Mouse (Mus musculus): ENCODE data around the gene Oaz2.
"Not testable (repeated sequence)": the region's sequence is repeated elsewhere in the genome, so short reads cannot be mapped to it uniquely, and the experiment has no call there.

The Oaz2 gene

DNA sequence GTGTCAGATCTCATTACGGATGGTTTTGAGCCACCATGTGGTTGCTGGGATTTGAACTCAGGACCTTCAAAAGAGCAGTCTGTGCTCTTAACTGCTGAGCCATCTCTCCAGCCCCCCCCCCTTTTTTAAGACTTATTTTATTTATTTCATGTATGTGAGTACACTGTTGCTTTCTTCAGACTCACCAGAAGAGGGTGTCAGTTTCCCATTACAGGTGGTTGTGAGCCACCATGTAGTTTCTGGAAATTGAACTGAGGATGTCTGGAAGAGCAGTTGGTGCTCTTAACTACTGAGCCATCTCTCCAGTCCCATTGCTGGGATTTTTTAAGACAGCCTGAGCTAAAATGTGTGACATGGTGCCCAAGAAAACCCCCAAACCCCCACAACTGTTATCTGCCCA, 15.8 kb upstream of the Oaz2 start:
- in situ Hi-C loops (cut with MboI, MseI), result not testable (repeated sequence)

GRCm38 (mm10) chr9:65653741-65654140, 14.1 kb upstream of the Oaz2 start:
- in situ Hi-C loops (cut with MboI, MseI), result no loop called here

GRCm38 (mm10) chr9:65654700-65655237, 13.0 kb upstream of the Oaz2 start:
- in situ Hi-C loops (cut with MboI, MseI), result no loop called here

- in situ Hi-C loops (cut with MboI, MseI), result no loop called here
Measured at GRCm38 (mm10) chr9:65655540-65655939, 12.3 kb upstream of the Oaz2 start.

GRCm38 (mm10) chr9:65657218-65657617, 10.6 kb upstream of the Oaz2 start:
- in situ Hi-C loops (cut with MboI, MseI), result no loop called here

GRCm38 (mm10) chr9:65661029-65661428, 6.8 kb upstream of the Oaz2 start:
- in situ Hi-C loops (cut with MboI, MseI), result loop anchor here (5.0 kb wide), 2 partner anchors 54 to 59 kb away; no protein-coding TSS in a partner anchor

- in situ Hi-C loops (cut with MboI, MseI), result loop anchor here (5.0 kb wide), 2 partner anchors 54 to 59 kb away; no protein-coding TSS in a partner anchor
Measured at GRCm38 (mm10) chr9:65661493-65661892, 6.3 kb upstream of the Oaz2 start.

- in situ Hi-C loops (cut with MboI, MseI), result loop anchor here (5.0 kb wide), 2 partner anchors 57 to 62 kb away; no protein-coding TSS in a partner anchor
Measured at GRCm38 (mm10) chr9:65664163-65664562, 3.6 kb upstream of the Oaz2 start.

DNA sequence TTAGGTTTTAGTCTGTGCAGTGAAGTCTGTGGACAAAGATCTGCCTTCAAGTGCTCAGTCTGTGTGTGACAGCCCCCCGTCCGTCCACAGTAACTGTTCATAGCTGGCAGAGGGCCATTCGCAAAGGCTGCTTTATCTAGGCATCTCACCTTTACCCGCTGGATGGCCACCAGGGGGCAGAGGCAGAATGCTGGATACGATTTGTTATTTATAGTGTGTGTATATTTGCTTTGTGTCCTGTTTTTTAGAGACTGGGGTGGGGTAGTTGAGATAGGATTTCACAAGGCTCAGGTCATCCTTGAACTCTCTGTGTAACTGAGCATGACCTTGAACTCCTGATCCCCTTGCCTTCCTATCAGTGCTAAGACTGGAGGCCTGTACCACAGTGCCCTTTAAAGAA, 1.8 kb upstream of the Oaz2 start:
- in situ Hi-C loops (cut with MboI, MseI), result no loop called here

DNA sequence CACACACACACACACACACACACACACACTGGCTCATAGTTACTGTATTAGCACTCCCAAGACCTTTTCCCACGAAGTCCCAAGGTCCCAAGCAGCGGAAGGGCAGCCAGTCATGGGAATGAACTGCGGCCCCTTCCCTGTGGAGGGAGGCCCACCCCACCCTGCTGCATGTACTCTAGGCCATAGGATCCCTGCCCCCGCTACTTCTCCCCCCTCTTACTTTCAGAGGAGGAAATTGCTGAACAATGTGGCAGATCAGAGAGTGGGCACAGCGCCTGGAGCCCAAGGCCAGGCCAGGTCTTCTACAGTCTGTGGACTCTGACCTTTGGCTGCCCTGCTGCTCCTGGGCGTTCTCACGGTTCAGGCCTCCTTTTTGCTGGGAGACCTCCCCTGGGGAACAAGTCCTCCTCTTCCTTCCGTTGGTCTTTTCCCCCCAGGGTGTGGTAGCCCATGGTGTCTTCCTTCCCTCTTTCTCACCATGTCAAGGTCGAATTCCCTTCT, 3.7 kb downstream of the Oaz2 start:
- in situ Hi-C loops (cut with MboI, MseI), result loop anchor here in 1 of 2 experiments (5.0 kb wide), 1 partner anchor 181 kb away; no protein-coding TSS in a partner anchor

DNA sequence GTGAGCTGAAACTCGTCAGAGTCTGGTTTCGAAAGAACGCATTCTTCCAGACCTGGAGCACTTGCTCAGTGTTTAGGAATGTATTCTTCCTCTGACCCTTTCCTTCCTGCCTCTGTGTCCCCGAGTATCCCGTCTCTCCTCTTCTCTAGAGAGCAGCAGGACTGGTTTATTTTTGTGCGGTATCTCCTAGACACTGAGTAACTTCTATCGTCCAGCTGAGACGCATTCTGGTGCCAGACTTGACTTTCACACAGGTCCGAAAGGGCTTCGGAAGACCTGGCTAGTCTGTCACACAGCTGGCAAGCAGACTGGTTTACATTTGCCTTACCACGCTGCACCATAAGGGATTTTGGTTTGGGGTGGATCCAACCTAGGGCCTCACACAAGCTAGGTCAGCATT, 5.2 kb downstream of the Oaz2 start:
- in situ Hi-C loops (cut with MboI, MseI), result loop anchor here in 1 of 2 experiments (5.0 kb wide), 1 partner anchor 179 kb away; no protein-coding TSS in a partner anchor

- in situ Hi-C loops (cut with MboI, MseI), result no loop called here
Measured at GRCm38 (mm10) chr9:65675461-65676357, 7.9 kb downstream of the Oaz2 start.

DNA sequence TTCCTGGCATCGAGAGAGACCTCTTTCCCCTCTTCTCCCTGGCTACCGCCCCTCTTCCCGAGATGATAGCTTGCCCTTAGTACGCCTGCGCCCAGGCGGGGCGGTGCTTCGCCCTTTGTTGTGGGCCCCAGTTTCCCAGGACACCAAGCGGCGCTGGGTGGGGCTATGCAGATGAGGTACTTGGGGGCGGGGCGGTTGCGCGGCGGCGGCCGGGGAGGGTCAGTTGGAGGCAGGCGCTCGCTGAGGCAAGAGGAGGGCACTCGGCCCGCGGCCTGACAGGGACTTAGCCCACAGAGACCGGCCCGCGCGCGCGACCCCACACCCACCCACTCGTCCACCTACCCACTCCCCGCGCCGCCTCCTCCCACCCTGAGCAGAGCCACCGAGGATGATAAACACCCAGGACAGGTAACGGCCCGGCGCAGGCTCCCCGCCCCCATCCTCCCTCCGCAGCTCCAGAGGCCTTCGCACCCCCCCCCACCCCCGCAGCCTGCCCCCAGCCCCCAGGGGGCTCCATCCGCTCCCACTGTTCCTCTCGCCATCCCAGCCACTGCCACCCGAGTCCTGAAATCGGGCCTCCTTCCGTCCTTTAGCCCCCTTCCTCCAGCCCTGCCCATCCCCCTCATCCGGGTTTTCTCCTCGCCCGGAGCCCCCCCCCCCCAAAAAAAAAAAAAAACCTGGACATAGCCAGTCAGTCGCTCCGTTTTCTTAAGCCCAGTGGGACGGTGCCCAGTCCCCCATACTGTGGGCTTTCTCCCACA, 8.7 kb downstream of the Oaz2 start:
- in situ Hi-C loops (cut with MboI, MseI), result no loop called here

DNA sequence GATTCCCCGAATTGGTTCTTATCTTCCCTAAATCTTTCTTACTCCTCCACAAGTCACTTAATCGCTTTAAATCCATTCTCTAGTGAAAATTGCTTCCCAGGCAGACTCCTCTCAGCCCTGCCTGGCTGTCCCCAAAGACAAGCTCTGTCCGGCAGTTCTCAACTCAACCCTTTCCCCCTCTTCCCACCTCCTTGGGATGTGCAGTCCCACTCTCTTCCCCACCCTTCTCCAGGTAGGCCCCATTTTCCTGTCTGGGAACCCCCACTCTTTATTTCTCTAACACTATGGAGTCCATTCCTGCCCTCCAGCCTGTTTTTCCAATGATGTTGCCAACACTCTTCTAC, 9.3 kb downstream of the Oaz2 start:
- in situ Hi-C loops (cut with MboI, MseI), result no loop called here

- in situ Hi-C loops (cut with MboI, MseI), result no loop called here
Measured at GRCm38 (mm10) chr9:65679181-65679761, 11.5 kb downstream of the Oaz2 start.

- in situ Hi-C loops (cut with MboI, MseI), result no loop called here
Measured at GRCm38 (mm10) chr9:65680938-65681633, 13.3 kb downstream of the Oaz2 start.

DNA sequence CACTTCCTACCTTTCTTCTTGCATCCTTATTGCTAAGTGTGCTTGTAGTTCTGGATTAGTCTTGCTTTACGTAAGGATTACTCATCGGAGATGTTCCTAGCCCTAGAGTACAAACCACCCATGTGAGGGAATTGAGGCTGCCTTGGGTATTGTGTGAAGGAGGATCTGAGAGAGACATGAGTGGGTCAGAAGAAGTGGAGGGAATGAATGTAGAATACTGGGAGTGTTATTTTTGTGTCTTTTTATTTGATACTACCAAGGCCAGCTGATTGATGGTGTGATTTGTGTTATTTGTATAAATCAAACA, 13.8 kb downstream of the Oaz2 start:
- in situ Hi-C loops (cut with MboI, MseI), result no loop called here

- in situ Hi-C loops (cut with MboI, MseI), result no loop called here
Measured at GRCm38 (mm10) chr9:65682183-65682582, 14.4 kb downstream of the Oaz2 start.

GRCm38 (mm10) chr9:65682994-65683393, 15.2 kb downstream of the Oaz2 start:
- in situ Hi-C loops (cut with MboI, MseI), result no loop called here

- in situ Hi-C loops (cut with MboI, MseI), result no loop called here
Measured at GRCm38 (mm10) chr9:65684704-65685103, 16.9 kb downstream of the Oaz2 start.

GRCm38 (mm10) chr9:65689869-65690268, 22.1 kb downstream of the Oaz2 start:
- in situ Hi-C loops (cut with MboI, MseI), result not testable (repeated sequence)
